Mouse (Mus musculus) liver, embryonic 14.5 days (tissue): ENCODE results near the gene Kank1. TPM values are rescaled to one million over a fixed set of nuclear protein-coding genes. Genes with fewer than 3 reads are reported as not detected.

ENCODE experiments used
- ATAC-seq: fragments of 200-750 bp; cut with Nextera tagmentation; 2 replicates; pipeline ENCODE4 v1.8.0; 2017; ENCODE audit warnings: moderate number of reproducible peaks, mild to moderate bottlenecking, moderate library complexity; ENCODE audit not compliant: insufficient read depth
- DNase-seq, 3 experiments: peaks; one replicate each; pipeline ENCODE4 v3.0.0-alpha.2; 2012 to 2013; ENCODE audit warnings: low read depth in 3 of 3, low spot score in 3 of 3
- H3K27ac ChIP-seq: fragments of 300-500 bp; sonication (generic); 2 replicates; pipeline ENCODE4 v1.5.1; 2014; ENCODE audit warnings: moderate library complexity, mild to moderate bottlenecking, control low read depth, inconsistent platforms
- H3K27me3 ChIP-seq: fragments of 300-500 bp; sonication (generic); 2 replicates; pipeline ENCODE4 v1.6.1; 2014; ENCODE audit warnings: mild to moderate bottlenecking, low read length, moderate library complexity; ENCODE audit not compliant: control insufficient read depth, insufficient read depth
- H3K36me3 ChIP-seq: fragments of 300-500 bp; sonication (generic); replicated peaks from 2 replicates; pipeline ENCODE4 v1.6.1; 2014; ENCODE audit warnings: low read depth; ENCODE audit not compliant: control insufficient read depth, insufficient read depth
- H3K4me1 ChIP-seq, 2 experiments: fragments of 200-500 bp in 1 of 2; fragments of 300-500 bp in 1 of 2; sonication (generic) in 1 of 2; replicated peaks; 2 replicates each; pipeline ENCODE4 v1.6.1; 2012 to 2014; ENCODE audit warnings: antibody characterized with exemption in 1 of 2, inconsistent platforms in 1 of 2, low read length in 1 of 2; ENCODE audit not compliant: control insufficient read depth in 2 of 2, insufficient read depth in 2 of 2
- H3K4me2 ChIP-seq: fragments of 300-500 bp; sonication (generic); 2 replicates; pipeline ENCODE4 v1.6.1; 2014; ENCODE audit warnings: low read depth, mild to moderate bottlenecking, control low read depth, moderate library complexity
- H3K4me3 ChIP-seq, 2 experiments: fragments of 200-500 bp in 1 of 2; fragments of 300-500 bp in 1 of 2; sonication (generic) in 1 of 2; 2 replicates each; pipeline ENCODE4 v1.5.1; 2012 to 2014; ENCODE audit warnings: low read depth in 2 of 2, low read length in 2 of 2, mild to moderate bottlenecking in 2 of 2, control low read depth in 1 of 2, inconsistent platforms in 1 of 2, moderate library complexity in 1 of 2; ENCODE audit not compliant: insufficient read depth in 1 of 2
- H3K9ac ChIP-seq: fragments of 300-500 bp; sonication (generic); replicated peaks from 2 replicates; pipeline ENCODE4 v1.6.1; 2014; ENCODE audit warnings: mild to moderate bottlenecking, control low read depth, moderate library complexity
- H3K9me3 ChIP-seq: fragments of 300-500 bp; sonication (generic); 2 replicates; pipeline ENCODE4 v1.6.1; 2016; ENCODE audit warnings: low read length, mixed read lengths; ENCODE audit not compliant: control insufficient read depth
- CTCF ChIP-seq: IDR thresholded peaks from 2 replicates; pipeline ENCODE4 v1.5.1; 2016; ENCODE audit warnings: antibody characterized with exemption, low read depth, control low read depth
- EP300 ChIP-seq: IDR thresholded peaks from 2 replicates; pipeline ENCODE4 v1.6.1; 2016; ENCODE audit warnings: antibody characterized with exemption, low read depth
- WGBS: fragments of 180-500 bp; shearing (Covaris S2); extraction: QIAGEN DNeasy Blood & Tissue Kit; methylation state at CpG from one replicate; pipeline ENCODE4 v1.1.7; 2014; ENCODE audit not compliant: insufficient replicate concordance; 5-methylcytosine and 5-hydroxymethylcytosine counted together
- polyA plus RNA-seq, 2 experiments: library from polyadenylated mRNA; depleted of rRNA in 1 of 2; stranded (reverse) in 1 of 2; unstranded in 1 of 2; fragments of >200 nt; fragmentation: Nextera tagmentation in 1 of 2; extraction: Ambion mirVana in 1 of 2; gene quantifications; 2 replicates each; pipeline versions ENCODE4 v1.2.1 to v1.2.3; 2012 to 2014

Kank1 gene
- polyA plus RNA-seq, 2 experiments, result 3.2 to 3.5 TPM

DNA sequence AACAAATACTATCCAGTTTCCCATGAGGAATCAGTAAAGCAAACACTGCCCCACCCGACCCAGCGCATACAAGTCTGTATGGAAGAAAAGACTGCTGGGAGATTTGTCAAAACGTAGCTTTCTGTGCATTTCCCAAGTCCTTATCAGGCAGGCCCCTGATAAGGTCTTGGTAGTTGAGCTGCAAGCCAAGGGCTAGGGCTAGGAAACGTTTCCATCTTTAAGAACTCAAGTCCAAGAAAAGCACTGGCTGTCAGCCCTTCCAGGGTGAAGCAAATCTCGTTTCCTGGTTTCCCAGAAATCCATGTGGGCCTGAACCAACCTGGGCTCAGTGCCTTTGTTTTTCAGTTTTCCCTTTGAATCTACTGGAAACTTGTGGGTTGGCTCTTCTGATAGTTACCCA is 110.7 kb downstream of the Kank1 start:
- DNase-seq, result no peak
- no peak overlapping the region for H3K9ac ChIP-seq
- H3K27ac ChIP-seq, result no peak overlapping the region
- no peak for ATAC-seq
- no peak overlapping the region for H3K4me3 ChIP-seq
- no peaks in the 10 kb centered on the region for H3K9me3 ChIP-seq
- no peaks in the 10 kb centered on the region for H3K36me3 ChIP-seq
- TF ChIP-seq CTCF, result no peak
- TF ChIP-seq EP300, result no peak
- peaks cover 2 to 33% of the 10 kb centered on the region in 2 experiments; a peak in 2 of 4 replicates for H3K4me1 ChIP-seq
- H3K4me2 ChIP-seq, result no peak overlapping the region
- no peaks in the 10 kb centered on the region for H3K27me3 ChIP-seq
- WGBS, result 33% methylated on average over 5 of the region's 5 CpGs

DNA sequence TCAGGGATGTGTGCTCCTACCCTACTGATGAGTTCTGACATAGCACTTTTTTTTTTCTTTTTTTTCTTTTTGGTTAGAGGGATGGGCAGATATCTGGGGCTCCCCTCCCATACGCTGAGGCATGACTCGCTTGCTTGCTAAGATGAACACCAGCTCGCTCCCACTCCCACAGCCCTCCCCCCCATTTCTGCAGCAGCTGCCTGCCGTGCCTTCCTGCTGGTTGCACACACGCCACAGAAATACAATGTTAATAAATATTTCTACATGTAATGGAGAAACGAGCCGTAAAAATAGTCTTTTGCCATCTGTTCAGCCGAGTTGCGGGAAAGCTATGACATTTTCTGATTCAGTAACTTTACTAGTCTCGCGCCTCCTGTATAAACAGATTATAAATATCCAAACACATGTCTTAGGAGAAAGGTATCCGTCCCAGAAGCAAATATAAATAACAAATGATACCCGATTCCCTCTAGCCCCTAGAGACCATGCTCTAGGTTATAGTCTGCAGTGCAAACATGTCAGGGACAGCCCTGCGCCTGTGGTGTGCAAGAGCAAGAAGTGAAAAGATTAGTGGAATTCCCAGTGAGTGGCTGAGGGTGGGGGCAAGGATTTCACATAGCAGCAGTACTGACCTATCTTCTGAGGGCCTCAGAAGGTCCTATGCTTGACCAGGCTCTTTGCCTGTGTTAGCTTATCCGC is 114.6 kb downstream of the Kank1 start:
- WGBS, result 61% methylated on average over 15 of the region's 15 CpGs
- DNase-seq (no peak), ATAC-seq (no peak)
- Histone ChIP-seq H3K4me1 (peaks cover 0 to 12% of the 10 kb centered on the region in 2 experiments; a peak in 2 of 4 replicates), H3K27ac (no peak overlapping the region), H3K9me3 (no peaks in the 10 kb centered on the region), H3K4me3 (no peak overlapping the region), H3K36me3 (no peaks in the 10 kb centered on the region), H3K27me3 (no peaks in the 10 kb centered on the region), H3K4me2 (no peak overlapping the region), H3K9ac (no peak overlapping the region)
- TF ChIP-seq EP300 (no peak), CTCF (no peak)

DNA sequence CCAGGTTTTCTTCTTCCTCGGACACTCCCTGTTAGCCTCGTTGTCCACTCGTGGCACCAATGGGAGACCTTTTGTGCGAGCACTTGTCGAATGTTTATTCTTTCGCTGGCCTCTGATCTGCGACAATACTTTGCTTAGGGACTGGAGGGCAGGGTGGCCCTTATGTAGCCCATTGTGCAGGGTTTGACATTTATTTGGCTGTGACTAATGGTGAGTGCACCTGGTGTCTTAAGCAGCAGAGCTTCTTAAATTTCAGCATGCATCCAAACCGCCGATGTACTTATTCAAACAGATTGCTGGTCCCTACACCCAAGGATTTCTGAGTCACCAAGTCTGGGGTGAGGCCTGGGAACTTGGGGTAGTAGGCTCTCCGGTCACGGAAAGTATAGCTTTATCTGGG is 120.3 kb downstream of the Kank1 start:
- no peak for TF ChIP-seq CTCF
- TF ChIP-seq EP300, result no peak
- 68% methylated on average over 11 of the region's 11 CpGs for WGBS
- DNase-seq, result no peak

DNA sequence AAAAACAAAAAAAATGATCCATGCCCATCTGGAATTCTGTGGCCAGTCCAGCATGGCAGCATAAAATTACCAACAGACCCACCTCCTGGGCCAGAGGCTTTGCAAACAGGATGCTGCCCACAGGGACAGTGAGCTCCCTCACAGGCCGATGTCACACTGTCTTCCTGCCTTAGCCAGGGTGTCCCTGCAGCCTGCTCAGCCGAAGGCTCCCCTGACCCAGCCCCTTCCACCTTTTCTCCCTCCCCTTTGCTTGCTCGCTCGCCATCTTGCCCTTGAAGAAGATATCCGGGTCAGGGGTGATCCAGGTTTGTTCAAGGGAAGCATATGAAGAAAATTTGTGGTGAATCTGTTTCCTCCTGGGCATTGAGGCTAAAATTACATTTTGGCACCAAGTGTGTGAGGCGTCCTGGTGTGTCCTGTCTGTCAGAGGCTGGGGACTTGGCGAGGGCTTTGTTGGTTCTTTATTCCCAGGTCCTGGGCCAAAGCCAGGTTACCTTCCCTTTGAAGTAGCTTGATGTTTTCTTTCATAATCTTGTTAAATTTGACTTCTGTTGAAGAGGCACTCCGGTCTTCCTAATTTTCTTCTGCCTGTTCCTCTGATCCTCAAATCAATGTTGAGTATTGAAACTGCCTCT is 121.8 kb downstream of the Kank1 start:
- Histone ChIP-seq H3K27ac (no peak overlapping the region), H3K27me3 (no peaks in the 10 kb centered on the region), H3K9ac (no peak overlapping the region), H3K4me1 (peaks cover 0 to 15% of the 10 kb centered on the region in 2 experiments; a peak in 2 of 4 replicates), H3K9me3 (no peaks in the 10 kb centered on the region), H3K4me2 (no peak overlapping the region), H3K36me3 (no peaks in the 10 kb centered on the region), H3K4me3 (no peak overlapping the region)
- DNase-seq, result no peak
- ATAC-seq, result no peak
- TF ChIP-seq CTCF (no peak), EP300 (no peak)
- WGBS, result 29% methylated on average over 8 of the region's 8 CpGs

More for the DNA sequence above, 120.3 kb downstream of the Kank1 start:
- H3K4me1 ChIP-seq, result peaks cover 0 to 19% of the 10 kb centered on the region in 2 experiments; a peak in 2 of 4 replicates
- no peaks in the 10 kb centered on the region for H3K36me3 ChIP-seq
- no peak overlapping the region for H3K4me3 ChIP-seq
- no peaks in the 10 kb centered on the region for H3K27me3 ChIP-seq
- no peak overlapping the region for H3K9ac ChIP-seq
- H3K9me3 ChIP-seq, result no peaks in the 10 kb centered on the region
- no peak for ATAC-seq
- no peak overlapping the region for H3K27ac ChIP-seq
- H3K4me2 ChIP-seq, result no peak overlapping the region

DNA sequence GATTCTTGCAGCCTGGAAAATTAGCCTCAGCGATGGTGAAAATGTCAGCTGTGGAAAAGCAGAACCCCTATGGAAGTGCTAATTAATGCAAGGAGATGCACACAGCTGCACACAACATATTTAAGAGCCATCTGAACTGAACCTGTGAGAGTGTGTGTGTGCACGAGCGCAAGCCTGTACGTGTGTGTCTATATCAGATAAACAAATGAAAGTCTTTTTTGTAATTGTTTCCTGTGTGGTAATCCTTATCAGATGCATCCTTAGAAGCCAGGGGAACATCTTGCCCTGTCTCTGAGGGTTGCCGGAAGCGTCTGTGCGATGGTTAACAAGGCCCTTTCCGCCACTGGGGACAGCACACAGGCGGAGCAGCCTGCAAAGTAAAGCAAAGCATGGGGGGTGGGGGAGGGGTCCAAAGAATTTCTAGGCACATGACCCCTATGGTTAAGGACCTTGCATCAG is 123.8 kb downstream of the Kank1 start:
- TF ChIP-seq EP300 (no peak), CTCF (no peak)
- 6% methylated on average over 9 of the region's 9 CpGs for WGBS
- no peak for ATAC-seq

More for the DNA sequence above, 123.8 kb downstream of the Kank1 start:
- H3K9ac ChIP-seq, result no peak overlapping the region
- H3K4me1 ChIP-seq, result peaks cover 0 to 15% of the 10 kb centered on the region in 2 experiments; a peak in 2 of 4 replicates
- H3K36me3 ChIP-seq, result no peaks in the 10 kb centered on the region
- H3K9me3 ChIP-seq, result no peaks in the 10 kb centered on the region
- H3K27me3 ChIP-seq, result no peaks in the 10 kb centered on the region
- no peak for DNase-seq
- H3K4me2 ChIP-seq, result no peak overlapping the region
- no peak overlapping the region for H3K27ac ChIP-seq
- no peak overlapping the region for H3K4me3 ChIP-seq
